Mouse (Mus musculus) brain, embryonic 14.5 days (tissue): ENCODE data around the gene Hs6st1.

ENCODE experiments used
- CTCF ChIP-seq: fragments of 200-500 bp; IDR thresholded peaks from 2 replicates; pipeline ENCODE4 v1.5.1; 2012; ENCODE audit warnings: inconsistent platforms, mild to moderate bottlenecking, moderate library complexity, borderline replicate concordance; ENCODE audit not compliant: insufficient read depth, insufficient read length; ENCODE audit errors: extremely low read depth
- POLR2A ChIP-seq: fragments of 200-500 bp; IDR thresholded peaks from 2 replicates; pipeline ENCODE4 v1.6.1; 2012; ENCODE audit warnings: mild to moderate bottlenecking, inconsistent platforms, borderline replicate concordance; ENCODE audit not compliant: poor library complexity, insufficient read depth, insufficient read length, severe bottlenecking; ENCODE audit errors: extremely low read depth

GRCm38 (mm10) chr1:36066216-36066980 lies 1.8 kb upstream of the Hs6st1 start:
- no peak for TF ChIP-seq POLR2A
- no peak for TF ChIP-seq CTCF
